Mouse (Mus musculus): ENCODE results near the gene Eya4. TPM values are rescaled to one million over a fixed set of nuclear protein-coding genes. Genes with fewer than 3 reads are reported as not detected.
A peak's percentile ranks its signal among the peaks of the same experiment; 100 is the strongest.

Gene Eya4
- polyA plus RNA-seq, 1 experiment from 2014 or later = 0.49 TPM

GRCm38 (mm10) chr10:23127947-23128346 is 222.6 kb downstream of the Eya4 start:
- H3K27me3 ChIP-seq (replicated peaks; ENCODE audit: control insufficient read depth, insufficient read depth, low read length) = no peaks in the 10 kb centered on the region
- no peaks in the 10 kb centered on the region for H3K4me1 ChIP-seq (ENCODE audit: control insufficient read depth, insufficient read depth, low read depth, low read length)
- no peak overlapping the region for H3K4me3 ChIP-seq (ENCODE audit: low read length)
- no peaks in the 10 kb centered on the region for H3K36me3 ChIP-seq (ENCODE audit: control insufficient read depth, insufficient read depth, low read length)
- H3K4me2 ChIP-seq (ENCODE audit: low read length) = no peak overlapping the region
- no peak overlapping the region for H3K9ac ChIP-seq (ENCODE audit: low read depth, low read length)
- no peaks in the 10 kb centered on the region for H3K9me3 ChIP-seq (ENCODE audit: control insufficient read depth, low read length)
- no peak for ATAC-seq
- H3K27ac ChIP-seq (ENCODE audit: low read depth, low read length) = no peak overlapping the region
- 64% methylated on average over 1 of the region's 1 CpGs for WGBS

- no peaks in the 10 kb centered on the region for H3K36me3 ChIP-seq (ENCODE audit: control insufficient read depth, insufficient read depth, low read length)
- no peak overlapping the region for H3K4me3 ChIP-seq (ENCODE audit: low read length)
- WGBS = 67% methylated on average over 1 of the region's 1 CpGs
- H3K9me3 ChIP-seq (ENCODE audit: control insufficient read depth, low read length) = no peaks in the 10 kb centered on the region
- no peaks in the 10 kb centered on the region for H3K4me1 ChIP-seq (ENCODE audit: control insufficient read depth, insufficient read depth, low read depth, low read length)
- ATAC-seq = no peak
- H3K9ac ChIP-seq (ENCODE audit: low read depth, low read length) = no peak overlapping the region
- H3K4me2 ChIP-seq (ENCODE audit: low read length) = no peak overlapping the region
- no peak overlapping the region for H3K27ac ChIP-seq (ENCODE audit: low read depth, low read length)
- no peaks in the 10 kb centered on the region for H3K27me3 ChIP-seq (replicated peaks; ENCODE audit: control insufficient read depth, insufficient read depth, low read length)
Measured at GRCm38 (mm10) chr10:23127151-23127550, 223.4 kb downstream of the Eya4 start.

- H3K27me3 ChIP-seq (replicated peaks; ENCODE audit: control insufficient read depth, insufficient read depth, low read length) = no peaks in the 10 kb centered on the region
- no peaks in the 10 kb centered on the region for H3K36me3 ChIP-seq (ENCODE audit: control insufficient read depth, insufficient read depth, low read length)
- WGBS = 39% methylated on average over 5 of the region's 5 CpGs
- no peaks in the 10 kb centered on the region for H3K4me1 ChIP-seq (ENCODE audit: control insufficient read depth, insufficient read depth, low read depth, low read length)
- H3K27ac ChIP-seq (ENCODE audit: low read depth, low read length) = no peak overlapping the region
- no peak overlapping the region for H3K4me2 ChIP-seq (ENCODE audit: low read length)
- no peak overlapping the region for H3K9ac ChIP-seq (ENCODE audit: low read depth, low read length)
- no peak overlapping the region for H3K4me3 ChIP-seq (ENCODE audit: low read length)
- no peaks in the 10 kb centered on the region for H3K9me3 ChIP-seq (ENCODE audit: control insufficient read depth, low read length)
- ATAC-seq = no peak
Measured at GRCm38 (mm10) chr10:23126529-23126928, 224.1 kb downstream of the Eya4 start.

- Histone ChIP-seq H3K4me2 (ENCODE audit: low read length) (no peak overlapping the region), H3K4me1 (ENCODE audit: control insufficient read depth, insufficient read depth, low read depth, low read length) (no peaks in the 10 kb centered on the region), H3K27me3 (replicated peaks; ENCODE audit: control insufficient read depth, insufficient read depth, low read length) (no peaks in the 10 kb centered on the region), H3K9ac (ENCODE audit: low read depth, low read length) (no peak overlapping the region), H3K9me3 (ENCODE audit: control insufficient read depth, low read length) (no peaks in the 10 kb centered on the region), H3K27ac (ENCODE audit: low read depth, low read length) (no peak overlapping the region), H3K4me3 (ENCODE audit: low read length) (no peak overlapping the region), H3K36me3 (ENCODE audit: control insufficient read depth, insufficient read depth, low read length) (no peaks in the 10 kb centered on the region)
- ATAC-seq = no peak
- WGBS = 64% methylated on average over 2 of the region's 2 CpGs
Measured at GRCm38 (mm10) chr10:23120437-23120836, 230.1 kb downstream of the Eya4 start.

- Histone ChIP-seq H3K27ac (ENCODE audit: low read depth, low read length) (no peak overlapping the region), H3K27me3 (replicated peaks; ENCODE audit: control insufficient read depth, insufficient read depth, low read length) (no peaks in the 10 kb centered on the region), H3K36me3 (ENCODE audit: control insufficient read depth, insufficient read depth, low read length) (no peaks in the 10 kb centered on the region), H3K9ac (ENCODE audit: low read depth, low read length) (no peak overlapping the region), H3K4me2 (ENCODE audit: low read length) (no peak overlapping the region), H3K4me3 (ENCODE audit: low read length) (no peak overlapping the region), H3K4me1 (ENCODE audit: control insufficient read depth, insufficient read depth, low read depth, low read length) (no peaks in the 10 kb centered on the region), H3K9me3 (ENCODE audit: control insufficient read depth, low read length) (no peaks in the 10 kb centered on the region)
- ATAC-seq = peak; percentile 82
- 41% methylated on average over 10 of the region's 10 CpGs for WGBS
Measured at GRCm38 (mm10) chr10:23116786-23117410, 233.7 kb downstream of the Eya4 start.

GRCm38 (mm10) chr10:23116063-23116462 is 234.5 kb downstream of the Eya4 start:
- H3K27ac ChIP-seq (ENCODE audit: low read depth, low read length) = no peak overlapping the region
- no peaks in the 10 kb centered on the region for H3K4me1 ChIP-seq (ENCODE audit: control insufficient read depth, insufficient read depth, low read depth, low read length)
- H3K36me3 ChIP-seq (ENCODE audit: control insufficient read depth, insufficient read depth, low read length) = no peaks in the 10 kb centered on the region
- no peaks in the 10 kb centered on the region for H3K27me3 ChIP-seq (replicated peaks; ENCODE audit: control insufficient read depth, insufficient read depth, low read length)
- no peak overlapping the region for H3K4me3 ChIP-seq (ENCODE audit: low read length)
- ATAC-seq = no peak
- H3K9me3 ChIP-seq (ENCODE audit: control insufficient read depth, low read length) = no peaks in the 10 kb centered on the region
- WGBS = 89% methylated on average over 8 of the region's 8 CpGs
- no peak overlapping the region for H3K4me2 ChIP-seq (ENCODE audit: low read length)
- no peak overlapping the region for H3K9ac ChIP-seq (ENCODE audit: low read depth, low read length)

- Histone ChIP-seq H3K4me3 (ENCODE audit: low read length) (no peak overlapping the region), H3K27ac (ENCODE audit: low read depth, low read length) (no peak overlapping the region), H3K9me3 (ENCODE audit: control insufficient read depth, low read length) (no peaks in the 10 kb centered on the region), H3K4me2 (ENCODE audit: low read length) (no peak overlapping the region), H3K9ac (ENCODE audit: low read depth, low read length) (no peak overlapping the region), H3K27me3 (replicated peaks; ENCODE audit: control insufficient read depth, insufficient read depth, low read length) (no peaks in the 10 kb centered on the region), H3K4me1 (ENCODE audit: control insufficient read depth, insufficient read depth, low read depth, low read length) (no peaks in the 10 kb centered on the region), H3K36me3 (ENCODE audit: control insufficient read depth, insufficient read depth, low read length) (no peaks in the 10 kb centered on the region)
- ATAC-seq = no peak
- 84% methylated on average over 3 of the region's 3 CpGs for WGBS
Measured at GRCm38 (mm10) chr10:23115321-23115720, 235.3 kb downstream of the Eya4 start.

GRCm38 (mm10) chr10:23108122-23108521 is 242.5 kb downstream of the Eya4 start:
- Histone ChIP-seq H3K4me2 (ENCODE audit: low read length) (no peak overlapping the region), H3K36me3 (ENCODE audit: control insufficient read depth, insufficient read depth, low read length) (no peaks in the 10 kb centered on the region), H3K9ac (ENCODE audit: low read depth, low read length) (no peak overlapping the region), H3K4me3 (ENCODE audit: low read length) (no peak overlapping the region), H3K27ac (ENCODE audit: low read depth, low read length) (no peak overlapping the region), H3K27me3 (replicated peaks; ENCODE audit: control insufficient read depth, insufficient read depth, low read length) (no peaks in the 10 kb centered on the region), H3K4me1 (ENCODE audit: control insufficient read depth, insufficient read depth, low read depth, low read length) (no peaks in the 10 kb centered on the region), H3K9me3 (ENCODE audit: control insufficient read depth, low read length) (no peaks in the 10 kb centered on the region)
- ATAC-seq = no peak
- WGBS = 91% methylated on average over 4 of the region's 4 CpGs

- Histone ChIP-seq H3K36me3 (ENCODE audit: control insufficient read depth, insufficient read depth, low read length) (no peaks in the 10 kb centered on the region), H3K27ac (ENCODE audit: low read depth, low read length) (no peak overlapping the region), H3K9me3 (ENCODE audit: control insufficient read depth, low read length) (no peaks in the 10 kb centered on the region), H3K4me1 (ENCODE audit: control insufficient read depth, insufficient read depth, low read depth, low read length) (no peaks in the 10 kb centered on the region), H3K9ac (ENCODE audit: low read depth, low read length) (no peak overlapping the region), H3K4me2 (ENCODE audit: low read length) (no peak overlapping the region), H3K4me3 (ENCODE audit: low read length) (no peak overlapping the region), H3K27me3 (replicated peaks; ENCODE audit: control insufficient read depth, insufficient read depth, low read length) (no peaks in the 10 kb centered on the region)
- no peak for ATAC-seq
- 90% methylated on average over 7 of the region's 7 CpGs for WGBS
Measured at GRCm38 (mm10) chr10:23092517-23092916, 258.1 kb downstream of the Eya4 start.

- no peaks in the 10 kb centered on the region for H3K9me3 ChIP-seq (ENCODE audit: control insufficient read depth, low read length)
- ATAC-seq = no peak
- H3K27me3 ChIP-seq (replicated peaks; ENCODE audit: control insufficient read depth, insufficient read depth, low read length) = no peaks in the 10 kb centered on the region
- no peaks in the 10 kb centered on the region for H3K4me1 ChIP-seq (ENCODE audit: control insufficient read depth, insufficient read depth, low read depth, low read length)
- H3K4me2 ChIP-seq (ENCODE audit: low read length) = no peak overlapping the region
- 71% methylated on average over 3 of the region's 3 CpGs for WGBS
- H3K27ac ChIP-seq (ENCODE audit: low read depth, low read length) = no peak overlapping the region
- no peak overlapping the region for H3K4me3 ChIP-seq (ENCODE audit: low read length)
- H3K9ac ChIP-seq (ENCODE audit: low read depth, low read length) = no peak overlapping the region
- H3K36me3 ChIP-seq (ENCODE audit: control insufficient read depth, insufficient read depth, low read length) = no peaks in the 10 kb centered on the region
Measured at GRCm38 (mm10) chr10:23091552-23091951, 259.0 kb downstream of the Eya4 start.
